8 mouse cellular contexts compared by ENCODE assay signal in the genomic region with DNA sequence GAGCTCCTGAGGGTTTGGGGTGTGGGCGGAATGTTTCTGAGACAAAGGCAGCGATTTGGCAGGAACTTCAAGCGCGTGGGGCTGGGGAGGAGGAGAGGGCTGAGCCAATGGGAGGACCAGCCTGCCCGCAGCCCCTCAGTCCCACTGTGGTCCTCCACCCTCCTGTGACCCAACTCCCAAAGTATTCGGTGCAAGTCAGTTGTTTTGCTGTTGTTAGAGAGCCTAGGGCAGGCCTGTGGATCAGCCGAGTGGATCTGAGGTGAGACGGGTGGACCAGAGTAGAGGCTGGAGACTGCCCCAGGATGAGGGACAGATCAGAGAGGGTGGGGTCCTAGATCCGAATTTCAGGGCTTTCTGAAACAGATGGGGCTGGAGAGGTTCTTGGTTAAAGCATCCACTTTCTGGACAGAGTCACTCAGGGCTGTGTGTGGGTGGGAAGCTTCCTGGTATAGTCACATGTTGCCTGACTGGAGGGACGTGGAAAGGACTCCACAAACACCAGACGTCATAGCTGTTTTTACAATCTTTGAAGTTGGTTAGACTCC.
DNase-seq lines count a peak whose midpoint lies in the region; ATAC-seq and TF ChIP-seq lines count a peak whose summit lies in the region.

No protein-coding gene starts in this region.

- 33% methylated on average over 11 of the region's 11 CpGs for WGBS in hindbrain, embryonic 11.5 days
- 6% methylated on average over 11 of the region's 11 CpGs for WGBS in lung, embryonic 14.5 days
- 32% methylated on average over 11 of the region's 11 CpGs for WGBS in neural tube, embryonic 15.5 days

- peak; percentile 78 for ATAC-seq in hindbrain, embryonic 11.5 days (ENCODE audit: low FRiP score)
- peak; percentile 97 for ATAC-seq in lung, embryonic 14.5 days (ENCODE audit: insufficient read depth)
- peak; percentile 59; the same call in 1 of the 2 replicates for ATAC-seq in neural tube, embryonic 15.5 days (ENCODE audit: low FRiP score)

- H3K4me1 ChIP-seq in ES-Bruce4 (ENCODE audit: control insufficient read depth, insufficient read depth, low read length) = peaks cover 7% of the 10 kb centered on the region
- H3K4me1 ChIP-seq in hindbrain, embryonic 11.5 days (replicated peaks; ENCODE audit: control insufficient read depth, insufficient read depth, low read length) = no peaks in the 10 kb centered on the region
- H3K4me1 ChIP-seq in lung, embryonic 14.5 days (ENCODE audit: insufficient read depth) = peaks cover 4% of the 10 kb centered on the region; the same call in 1 of the 2 replicates
- H3K4me1 ChIP-seq in neural tube, embryonic 15.5 days = peaks cover 10% of the 10 kb centered on the region

- peak overlapping the region; percentile 50 for H3K4me2 ChIP-seq in hindbrain, embryonic 11.5 days (replicated peaks; ENCODE audit: low read depth, low read length)
- peak overlapping the region; percentile 72 for H3K4me2 ChIP-seq in lung, embryonic 14.5 days
- H3K4me2 ChIP-seq in neural tube, embryonic 15.5 days = peak overlapping the region; percentile 67

- TF ChIP-seq CTCF in ES-Bruce4 (IDR thresholded peaks at IDR 0.05; ENCODE audit: low read depth, low read length) = no peak
- no peak for TF ChIP-seq CTCF in lung, embryonic 14.5 days (IDR thresholded peaks at IDR 0.05; ENCODE audit: low read depth)

- peak overlapping the region; percentile 8 for H3K4me3 ChIP-seq in ES-Bruce4 (ENCODE audit: low read depth, low read length)
- H3K4me3 ChIP-seq in hindbrain, embryonic 11.5 days (ENCODE audit: low read depth, low read length) = peak overlapping the region; percentile 22
- H3K4me3 ChIP-seq in lung, embryonic 14.5 days (ENCODE audit: low read depth, low read length) = peak overlapping the region; percentile 42
- peak overlapping the region; percentile 38 for H3K4me3 ChIP-seq in neural tube, embryonic 15.5 days (replicated peaks)

- peak overlapping the region; percentile 6; the same call in 1 of the 2 replicates for H3K9ac ChIP-seq in ES-Bruce4 (ENCODE audit: low read depth, poor library complexity, severe bottlenecking)
- H3K9ac ChIP-seq in hindbrain, embryonic 11.5 days (ENCODE audit: low read depth, low read length) = peak overlapping the region; percentile 29; the same call in 1 of the 2 replicates
- H3K9ac ChIP-seq in lung, embryonic 14.5 days = peak overlapping the region; percentile 57
- peak overlapping the region; percentile 36 for H3K9ac ChIP-seq in neural tube, embryonic 15.5 days (replicated peaks)

- peak; percentile 40 for DNase-seq in brain, embryonic 18.5 days (ENCODE audit: low read depth, low spot score)
- peak; percentile 36 to 53 for DNase-seq in frontal cortex, postnatal 25 days (ENCODE audit: low spot score in 2 of 2)
- peak; percentile 62 for DNase-seq in hindbrain, embryonic 11.5 days (ENCODE audit: low spot score)
- peak; percentile 78 for DNase-seq in layer of hippocampus, adult 9-11 months
- peak; percentile 90 for DNase-seq in lung, embryonic 14.5 days
- DNase-seq in urinary bladder, postnatal 25 days (ENCODE audit: low spot score) = peak; percentile 49

- H3K9me3 ChIP-seq in ES-Bruce4 (replicated peaks; ENCODE audit: control insufficient read depth, insufficient read depth, low read length, poor library complexity, severe bottlenecking) = no peaks in the 10 kb centered on the region
- no peaks in the 10 kb centered on the region for H3K9me3 ChIP-seq in hindbrain, embryonic 11.5 days (ENCODE audit: control insufficient read depth, low read length)
- H3K9me3 ChIP-seq in lung, embryonic 14.5 days (ENCODE audit: low read depth, low read length) = no peaks in the 10 kb centered on the region
- H3K9me3 ChIP-seq in neural tube, embryonic 15.5 days (replicated peaks) = no peaks in the 10 kb centered on the region

- H3K27ac ChIP-seq in ES-Bruce4 (ENCODE audit: insufficient read depth, low read length) = no peak overlapping the region
- H3K27ac ChIP-seq in hindbrain, embryonic 11.5 days (ENCODE audit: low read depth, low read length) = no peak overlapping the region
- peak overlapping the region; percentile 97 for H3K27ac ChIP-seq in lung, embryonic 14.5 days (ENCODE audit: low read depth)
- peak overlapping the region; percentile 41; the same call in 1 of the 2 replicates for H3K27ac ChIP-seq in neural tube, embryonic 15.5 days (replicated peaks)

- TF ChIP-seq POLR2A in ES-Bruce4 (IDR thresholded peaks at IDR 0.05; ENCODE audit: insufficient read depth, low read length) = no peak

- H3K36me3 ChIP-seq in ES-Bruce4 (ENCODE audit: control insufficient read depth, insufficient read depth, low read length, poor library complexity, severe bottlenecking) = no peaks in the 10 kb centered on the region
- H3K36me3 ChIP-seq in hindbrain, embryonic 11.5 days (ENCODE audit: control insufficient read depth, insufficient read depth, low read length) = no peaks in the 10 kb centered on the region
- H3K36me3 ChIP-seq in lung, embryonic 14.5 days (ENCODE audit: insufficient read depth) = no peaks in the 10 kb centered on the region
- H3K36me3 ChIP-seq in neural tube, embryonic 15.5 days = no peaks in the 10 kb centered on the region

- no peaks in the 10 kb centered on the region for H3K27me3 ChIP-seq in ES-Bruce4 (ENCODE audit: control insufficient read depth, insufficient read depth, low read length, poor library complexity, severe bottlenecking)
- H3K27me3 ChIP-seq in hindbrain, embryonic 11.5 days (ENCODE audit: control insufficient read depth, insufficient read depth, low read length) = no peaks in the 10 kb centered on the region
- H3K27me3 ChIP-seq in lung, embryonic 14.5 days (ENCODE audit: insufficient read depth, low read length) = no peaks in the 10 kb centered on the region
- H3K27me3 ChIP-seq in neural tube, embryonic 15.5 days (replicated peaks) = no peaks in the 10 kb centered on the region

- TF ChIP-seq EP300 in ES-Bruce4 (IDR thresholded peaks at IDR 0.05; ENCODE audit: insufficient read depth, low read depth, low read length) = no peak

Comparison
In these comparisons a context has a peak if more than half of its experiments do, and no peak if none do; other contexts are left out.
1. H3K27ac ChIP-seq: peak in lung, embryonic 14.5 days (single experiment) and neural tube, embryonic 15.5 days (single experiment); none in ES-Bruce4 (single experiment) and hindbrain, embryonic 11.5 days (single experiment).
2. H3K9ac ChIP-seq: peak in every context shown above with its lines; median percentile 57 in lung, embryonic 14.5 days; 36 in neural tube, embryonic 15.5 days; 29 in hindbrain, embryonic 11.5 days; 6 in ES-Bruce4.
3. DNase-seq: peak in every context shown above with its lines; median percentile 90 in lung, embryonic 14.5 days; 78 in layer of hippocampus, adult 9-11 months; 62 in hindbrain, embryonic 11.5 days; 49 in urinary bladder, postnatal 25 days; 44 in frontal cortex, postnatal 25 days; 40 in brain, embryonic 18.5 days.
4. Peak in every context shown above with its lines, with median percentiles within 50 percentile points of each other: H3K4me3 ChIP-seq, ATAC-seq and H3K4me2 ChIP-seq.